Mouse (Mus musculus) testis, adult 2 months (tissue): ENCODE data around the gene Lrp1.

Source experiments
- CTCF ChIP-seq: fragments of 200-500 bp; IDR thresholded peaks from 2 replicates; pipeline ENCODE4 v1.5.1; 2012; ENCODE audit warnings: low read depth, mild to moderate bottlenecking, inconsistent platforms, low read length, moderate library complexity; ENCODE audit not compliant: control insufficient read depth, insufficient read depth, insufficient replicate concordance
- POLR2A ChIP-seq: fragments of 200-500 bp; IDR thresholded peaks from 2 replicates; pipeline ENCODE4 v1.6.1; 2012; ENCODE audit warnings: low read depth, mild to moderate bottlenecking, inconsistent platforms, low read length, moderate library complexity; ENCODE audit not compliant: control insufficient read depth

DNA sequence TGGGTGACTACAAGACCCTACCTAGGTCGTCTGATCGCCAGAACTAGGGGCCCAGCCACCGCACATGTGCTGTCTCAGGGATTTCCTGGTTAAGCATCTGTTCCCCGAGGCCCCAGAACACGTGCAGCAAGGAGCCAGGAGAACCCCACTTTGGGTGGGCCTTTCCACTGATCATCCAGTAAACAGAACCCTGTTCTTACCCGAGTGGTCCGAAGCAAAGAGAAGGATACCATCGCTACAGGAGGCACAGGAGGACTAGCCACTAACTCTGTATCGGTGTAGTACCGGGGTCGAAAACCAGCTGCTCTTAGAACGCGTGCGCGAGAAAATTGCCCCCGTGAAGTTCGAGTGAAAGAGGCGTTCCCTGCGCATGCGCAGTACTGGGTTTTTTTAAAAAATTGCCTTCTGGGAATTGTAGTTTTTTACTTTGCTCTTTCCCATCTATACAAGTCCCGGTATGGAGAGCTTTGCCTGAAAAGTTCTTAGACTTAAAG, 98.8 kb downstream of the Lrp1 start, which contains the start of gene Shmt2:
- TF ChIP-seq CTCF = no peak
- TF ChIP-seq POLR2A = 0 out of 2 replicates have a peak, but pooled peaks have one; percentile 43
